Mouse (Mus musculus) liver, adult 2 months (tissue): ENCODE measurements around the gene Hoxb4. TPM values are rescaled to one million over a fixed set of nuclear protein-coding genes. Genes with fewer than 3 reads are reported as not detected.

Source experiments
- DNase-seq: peaks from one replicate; pipeline ENCODE4 v3.0.0-alpha.2; 2011; ENCODE audit warnings: low read depth, low spot score; ENCODE audit errors: extremely low read depth
- H3K27ac ChIP-seq: fragments of 200-500 bp; replicated peaks from 2 replicates; pipeline ENCODE4 v1.5.1; 2012; ENCODE audit warnings: low read depth, mild to moderate bottlenecking, control low read depth, inconsistent platforms, low read length; ENCODE audit not compliant: insufficient read depth
- H3K27me3 ChIP-seq: fragments of 200-500 bp; 2 replicates; pipeline ENCODE4 v1.6.1; 2012; ENCODE audit warnings: mild to moderate bottlenecking, moderate library complexity, low read length, inconsistent platforms; ENCODE audit not compliant: control insufficient read depth, insufficient read depth
- H3K36me3 ChIP-seq: fragments of 200-500 bp; 2 replicates; pipeline ENCODE4 v1.6.1; 2012; ENCODE audit warnings: low read length, inconsistent platforms; ENCODE audit not compliant: control insufficient read depth, insufficient read depth
- H3K4me1 ChIP-seq: fragments of 200-500 bp; 2 replicates; pipeline ENCODE4 v1.6.1; 2011; ENCODE audit warnings: low read length; ENCODE audit not compliant: control insufficient read depth, insufficient read depth
- H3K4me3 ChIP-seq: fragments of 200-500 bp; 2 replicates; pipeline ENCODE4 v1.5.1; 2011; ENCODE audit warnings: low read depth, mild to moderate bottlenecking, control low read depth, low read length, moderate library complexity; ENCODE audit not compliant: insufficient read depth
- H3K79me2 ChIP-seq: fragments of 200-500 bp; 2 replicates; pipeline ENCODE4 v1.6.1; 2012; ENCODE audit warnings: inconsistent platforms, mild to moderate bottlenecking, low read length, moderate library complexity; ENCODE audit not compliant: control insufficient read depth, insufficient read depth
- H3K9ac ChIP-seq: fragments of 200-500 bp; 2 replicates; pipeline ENCODE4 v1.6.1; 2012; ENCODE audit warnings: low read depth, mild to moderate bottlenecking, control low read depth, inconsistent platforms, low read length
- CTCF ChIP-seq: fragments of 200-500 bp; IDR thresholded peaks from 2 replicates; pipeline ENCODE4 v1.5.1; 2011; ENCODE audit warnings: low read depth, low read length, control low read depth
- POLR2A ChIP-seq: fragments of 200-500 bp; IDR thresholded peaks from 2 replicates; pipeline ENCODE4 v1.6.1; 2011; ENCODE audit warnings: low read length, control low read depth; ENCODE audit not compliant: insufficient read depth; ENCODE audit errors: extremely low read depth
- WGBS: fragments of 180-500 bp; shearing (Covaris S2); methylation state at CpG from one replicate; pipeline ENCODE4 v1.1.7; 2018; 5-methylcytosine and 5-hydroxymethylcytosine counted together
- polyA plus RNA-seq: library from polyadenylated mRNA; depleted of rRNA; stranded (reverse); fragments of >200 nt; gene quantifications from 2 replicates; pipeline ENCODE4 v1.2.3, GENCODE M21; 2012
- total RNA-seq: library from RNA; depleted of rRNA; stranded (reverse); fragments of >200 nt; gene quantifications from 2 replicates; pipeline ENCODE4 v1.2.3, GENCODE M21; 2014

Gene Hoxb4
- total and polyA plus RNA-seq, 2 experiments = 0.37 to 0.91 TPM

DNA sequence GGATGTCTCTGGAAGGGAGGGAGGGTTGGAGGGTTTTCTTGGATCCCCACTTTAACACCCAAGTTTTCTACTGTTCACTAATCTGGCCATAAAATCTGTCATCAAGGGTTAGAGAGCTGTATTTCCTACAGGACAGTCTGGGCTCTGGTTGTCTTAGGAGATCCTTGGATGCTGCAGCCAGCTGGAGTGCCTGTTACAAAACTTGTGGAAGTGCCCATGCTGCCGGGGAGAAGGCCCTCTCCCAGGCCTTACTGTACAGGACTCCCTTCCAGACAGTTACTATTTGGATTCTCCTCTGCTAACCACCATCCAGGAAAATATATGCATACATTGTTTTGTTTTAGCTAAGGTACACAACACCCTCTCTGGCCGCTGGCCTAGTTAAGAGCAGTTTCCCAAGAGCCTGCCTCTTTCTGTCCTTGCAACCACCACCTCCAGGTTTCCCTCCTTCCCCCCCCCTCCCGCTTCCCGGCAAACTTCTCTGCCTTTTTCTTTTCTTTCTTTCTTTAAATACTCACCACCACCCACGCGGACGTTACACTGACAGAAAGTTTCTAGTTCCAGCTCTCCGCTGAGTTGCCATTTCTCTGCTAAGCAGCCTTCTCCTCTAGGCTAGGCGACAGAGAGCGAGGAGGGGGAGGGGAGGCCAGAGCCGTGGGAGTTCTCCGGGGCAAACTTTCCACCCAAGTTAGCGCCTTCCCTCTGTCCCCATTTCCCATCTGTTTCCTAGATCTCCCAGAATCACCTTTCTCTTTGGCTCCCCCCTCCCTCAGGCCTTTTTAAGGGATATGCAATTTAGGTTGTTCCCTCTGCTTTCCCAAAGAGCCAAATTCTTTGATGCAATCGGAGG lies 31.6 kb downstream of the Hoxb4 start:
- DNase-seq = no peak
- WGBS = 32% methylated on average over 14 of the region's 14 CpGs
- peaks cover 3% of the 10 kb centered on the region; the same call in 1 of the 2 replicates for H3K4me1 ChIP-seq
- H3K9ac ChIP-seq = 0 out of 2 replicates have a peak overlapping the region, but pooled peaks have one; percentile 7
- no peak overlapping the region for H3K4me3 ChIP-seq
- no peaks in the 10 kb centered on the region for H3K79me2 ChIP-seq
- H3K27ac ChIP-seq = peak overlapping the region; percentile 27
- peaks cover 30% of the 10 kb centered on the region for H3K27me3 ChIP-seq
- TF ChIP-seq POLR2A (no peak), CTCF (no peak)
- H3K36me3 ChIP-seq = no peaks in the 10 kb centered on the region

DNA sequence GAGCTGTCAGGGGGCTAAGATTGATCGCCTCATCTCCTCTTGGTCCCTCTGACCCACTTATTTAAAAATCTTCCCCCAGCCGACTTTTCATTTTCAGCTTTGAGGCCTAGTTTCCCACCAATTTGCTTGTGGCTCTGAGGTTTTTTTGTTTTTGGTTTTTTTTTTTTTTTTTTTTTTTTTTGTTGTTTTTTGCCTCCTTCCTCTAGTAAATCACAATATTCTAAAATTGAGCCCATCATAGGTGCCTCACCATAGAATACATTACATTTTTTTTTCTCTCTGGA lies 32.2 kb downstream of the Hoxb4 start, which contains the start of gene Hoxb2:
Gene Hoxb2 (plus strand): TSS at position 185 of the 284 bp plus-strand sequence.
- DNase-seq = no peak
- TF ChIP-seq CTCF (no peak), POLR2A (no peak)
- Histone ChIP-seq H3K9ac (0 out of 2 replicates have a peak within 1 kb of the TSS, but pooled peaks have one; percentile 7), H3K4me1 (peaks cover 3% of the 10 kb centered on the region; the same call in 1 of the 2 replicates), H3K79me2 (no peaks in the 10 kb centered on the region), H3K4me3 (no peak within 1 kb of the TSS), H3K27me3 (peaks cover 29% of the 10 kb centered on the region), H3K27ac (peak within 1 kb of the TSS; percentile 27), H3K36me3 (no peaks in the 10 kb centered on the region)
- WGBS = 40% methylated on average over 2 of the region's 2 CpGs

DNA sequence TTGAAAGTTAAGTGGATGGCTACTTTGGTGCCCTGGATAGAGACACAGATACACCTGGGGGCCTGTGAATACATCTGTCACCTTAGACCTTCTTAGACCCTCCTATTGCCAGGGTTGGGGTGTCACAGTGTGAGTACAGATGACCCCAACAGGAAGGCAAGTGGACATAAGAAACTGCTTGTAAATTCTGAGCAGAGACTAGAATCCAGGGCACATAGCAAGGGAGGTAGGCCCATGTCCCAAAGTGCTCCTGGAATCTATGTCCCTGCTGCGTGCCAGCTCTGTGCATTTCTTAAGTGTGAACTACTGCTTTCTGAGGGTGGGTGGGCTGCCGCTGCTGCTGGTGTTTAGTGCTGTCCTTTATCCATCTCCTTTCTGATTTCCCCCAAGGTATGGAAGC lies 32.7 kb downstream of the Hoxb4 start:
- no peaks in the 10 kb centered on the region for H3K79me2 ChIP-seq
- no peak overlapping the region for H3K9ac ChIP-seq
- TF ChIP-seq POLR2A = no peak
- TF ChIP-seq CTCF = no peak
- peaks cover 3% of the 10 kb centered on the region; the same call in 1 of the 2 replicates for H3K4me1 ChIP-seq
- H3K27me3 ChIP-seq = peaks cover 24% of the 10 kb centered on the region
- no peak for DNase-seq
- 68% methylated on average over 2 of the region's 2 CpGs for WGBS
- H3K4me3 ChIP-seq = no peak overlapping the region
- H3K36me3 ChIP-seq = no peaks in the 10 kb centered on the region
- H3K27ac ChIP-seq = no peak overlapping the region

DNA sequence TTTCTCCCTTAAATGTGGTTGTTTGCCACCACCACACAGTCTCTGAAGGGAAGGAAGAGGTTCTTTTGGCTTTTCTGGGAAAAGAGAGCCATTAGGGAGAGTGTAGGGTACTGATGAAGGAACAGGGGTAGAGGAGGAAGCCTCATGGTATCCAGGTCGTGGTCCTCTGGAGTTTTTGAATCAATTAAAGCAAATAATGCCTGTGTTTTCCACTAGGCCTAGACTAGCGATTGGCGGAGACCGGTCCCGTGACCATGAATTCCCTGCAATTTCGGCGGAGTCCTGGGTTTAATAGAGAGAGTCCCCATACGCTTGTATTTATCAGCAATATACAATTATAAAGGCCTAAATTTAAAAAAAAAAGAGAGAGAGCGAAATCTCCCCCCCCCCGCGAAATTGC lies 33.2 kb downstream of the Hoxb4 start:
- no peak overlapping the region for H3K9ac ChIP-seq
- H3K27me3 ChIP-seq = peaks cover 20% of the 10 kb centered on the region
- WGBS = 23% methylated on average over 11 of the region's 11 CpGs
- no peaks in the 10 kb centered on the region for H3K36me3 ChIP-seq
- no peak overlapping the region for H3K4me3 ChIP-seq
- peaks cover 3% of the 10 kb centered on the region; the same call in 1 of the 2 replicates for H3K4me1 ChIP-seq
- 0 out of 2 replicates have a peak overlapping the region, but pooled peaks have one; percentile 12 for H3K27ac ChIP-seq
- TF ChIP-seq POLR2A (no peak), CTCF (no peak)
- DNase-seq = no peak
- H3K79me2 ChIP-seq = no peaks in the 10 kb centered on the region

DNA sequence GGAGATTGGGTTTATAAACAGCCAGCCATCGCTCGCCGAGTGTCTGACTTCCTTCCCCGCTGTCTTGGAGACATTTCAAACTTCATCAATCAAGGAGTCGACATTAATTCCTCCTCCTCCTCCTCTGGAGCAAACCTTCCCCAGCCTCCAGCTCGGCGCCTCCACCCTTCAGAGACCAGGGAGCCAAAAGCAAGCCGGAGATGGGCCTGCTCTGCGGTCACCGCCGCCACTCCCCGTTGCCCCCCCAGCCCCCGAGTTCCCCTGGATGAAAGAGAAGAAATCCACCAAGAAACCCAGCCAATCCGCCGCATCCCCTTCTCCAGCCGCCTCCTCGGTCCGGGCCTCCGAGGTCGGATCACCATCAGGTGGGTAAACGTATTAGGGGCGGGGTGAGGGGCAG lies 33.8 kb downstream of the Hoxb4 start:
- no peaks in the 10 kb centered on the region for H3K36me3 ChIP-seq
- DNase-seq = no peak
- TF ChIP-seq CTCF = no peak
- TF ChIP-seq POLR2A = no peak
- no peak overlapping the region; the same call in 1 of the 2 replicates for H3K27ac ChIP-seq
- WGBS = 6% methylated on average over 22 of the region's 22 CpGs
- H3K9ac ChIP-seq = peak overlapping the region; percentile 54
- H3K4me1 ChIP-seq = peaks cover 3% of the 10 kb centered on the region; the same call in 1 of the 2 replicates
- H3K79me2 ChIP-seq = no peaks in the 10 kb centered on the region
- peaks cover 20% of the 10 kb centered on the region for H3K27me3 ChIP-seq
- H3K4me3 ChIP-seq = peak overlapping the region; percentile 71
